Mouse (Mus musculus) hindbrain, postnatal 0 days (tissue): ENCODE data around the gene Rnase12. TPM values are rescaled to one million over a fixed set of nuclear protein-coding genes. Genes with fewer than 3 reads are reported as not detected.
A peak's percentile ranks its signal among the peaks of the same experiment; 100 is the strongest.
"Not testable (repeated sequence)": the region's sequence is repeated elsewhere in the genome, so short reads cannot be mapped to it uniquely, and the experiment has no call there.

ENCODE experiments used
- ATAC-seq: fragments of 200-750 bp; cut with Nextera tagmentation; 2 replicates; pipeline ENCODE4 v1.8.0; 2017; ENCODE audit warnings: mild to moderate bottlenecking, moderate TSS enrichment, moderate library complexity
- DNase-seq: peaks from one replicate; pipeline ENCODE4 v3.0.0-alpha.2; 2015; ENCODE audit warnings: low spot score
- H3K27ac ChIP-seq: fragments of 300-500 bp; sonication (generic); 2 replicates; pipeline ENCODE4 v1.5.1; 2014; ENCODE audit warnings: mild to moderate bottlenecking
- H3K27me3 ChIP-seq: fragments of 300-500 bp; sonication (generic); 2 replicates; pipeline ENCODE4 v1.6.1; 2014; ENCODE audit warnings: low read length, mixed read lengths; ENCODE audit not compliant: insufficient read depth
- H3K36me3 ChIP-seq: fragments of 300-500 bp; sonication (generic); 2 replicates; pipeline ENCODE4 v1.6.1; 2014; ENCODE audit warnings: low read length, mixed read lengths; ENCODE audit not compliant: insufficient read depth
- H3K4me1 ChIP-seq: fragments of 300-500 bp; sonication (generic); 2 replicates; pipeline ENCODE4 v1.6.1; 2014; ENCODE audit warnings: antibody characterized with exemption, low read length, mixed read lengths; ENCODE audit not compliant: insufficient read depth
- H3K4me2 ChIP-seq: fragments of 300-500 bp; sonication (generic); 2 replicates; pipeline ENCODE4 v1.6.1; 2014; ENCODE audit warnings: low read depth, mild to moderate bottlenecking, low read length, moderate library complexity, mixed read lengths
- H3K4me3 ChIP-seq: fragments of 300-500 bp; sonication (generic); 2 replicates; pipeline ENCODE4 v1.5.1; 2014; ENCODE audit warnings: low read length
- H3K9ac ChIP-seq: fragments of 300-500 bp; sonication (generic); replicated peaks from 2 replicates; pipeline ENCODE4 v1.6.1; 2014; ENCODE audit warnings: mild to moderate bottlenecking, low read length, moderate library complexity, mixed read lengths
- H3K9me3 ChIP-seq: fragments of 300-500 bp; sonication (generic); 2 replicates; pipeline ENCODE4 v1.6.1; 2016; ENCODE audit warnings: low read length, mixed read lengths
- CTCF ChIP-seq: IDR thresholded peaks from 2 replicates; pipeline ENCODE4 v1.5.1; 2016; ENCODE audit warnings: antibody characterized with exemption, control low read depth, low read depth
- WGBS: fragments of 180-500 bp; shearing (Covaris S2); extraction: QIAGEN DNeasy Blood & Tissue Kit; methylation state at CpG from one replicate; pipeline ENCODE4 v1.1.7; 2014; 5-methylcytosine and 5-hydroxymethylcytosine counted together
- polyA plus RNA-seq: library from polyadenylated mRNA; unstranded; fragments of >200 nt; fragmentation: Nextera tagmentation; extraction: Ambion mirVana; gene quantifications from 2 replicates; pipeline ENCODE4 v1.2.1, GENCODE M21; 2015
- total RNA-seq: library from RNA; depleted of rRNA; stranded (reverse); fragments of >200 nt; gene quantifications from 2 replicates; pipeline ENCODE4 v1.2.3, GENCODE M21; 2014; rRNA removed

Gene Rnase12
- total and polyA plus RNA-seq, 2 experiments from 2014 or later: 0.29 TPM; not detected in 1

DNA sequence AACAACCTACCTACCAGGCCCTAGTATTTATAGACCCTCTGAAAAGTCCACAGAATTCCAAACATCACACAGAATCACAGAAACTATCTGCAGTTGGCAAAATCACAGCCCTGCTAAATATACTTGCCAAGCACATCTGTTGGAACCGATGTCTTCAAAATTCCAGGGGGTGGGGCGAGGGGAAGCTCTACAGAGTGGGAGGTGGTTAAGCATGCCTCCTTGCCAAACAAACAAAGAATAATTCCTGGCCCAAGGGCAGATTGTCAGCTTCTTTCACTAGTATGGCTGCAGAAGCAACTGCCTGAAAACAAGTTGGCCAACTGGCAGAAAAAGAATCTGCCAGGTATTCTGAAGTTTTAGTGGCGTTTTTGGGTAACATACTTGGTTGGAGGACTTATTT lies 40.2 kb downstream of the Rnase12 start:
- Histone ChIP-seq H3K4me3 (no peak overlapping the region), H3K9ac (no peak overlapping the region), H3K36me3 (no peaks in the 10 kb centered on the region), H3K27ac (no peak overlapping the region), H3K4me2 (no peak overlapping the region), H3K9me3 (no peaks in the 10 kb centered on the region), H3K27me3 (no peaks in the 10 kb centered on the region), H3K4me1 (no peaks in the 10 kb centered on the region)
- no peak for TF ChIP-seq CTCF
- DNase-seq: no peak
- WGBS: 66% methylated on average over 3 of the region's 3 CpGs
- no peak for ATAC-seq

DNA sequence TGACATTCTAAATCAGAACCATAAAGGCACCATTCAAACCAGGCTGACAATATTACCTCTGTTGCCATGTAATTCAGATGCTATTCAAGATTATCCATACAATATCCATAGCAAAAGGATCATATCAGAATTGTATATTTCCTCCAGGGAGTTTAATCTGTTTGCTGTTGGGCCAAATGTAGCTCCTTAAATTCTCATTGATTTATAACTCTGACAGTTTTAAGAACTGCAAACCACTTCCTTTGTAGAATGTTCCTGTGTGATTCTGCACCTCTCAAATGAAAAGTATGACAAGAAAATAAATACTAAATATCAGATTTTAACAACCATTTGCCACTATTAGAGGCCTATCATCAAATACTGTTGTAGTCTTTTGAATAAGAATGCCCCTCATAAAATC lies 41.7 kb downstream of the Rnase12 start:
- Histone ChIP-seq H3K4me2 (no peak overlapping the region), H3K36me3 (no peaks in the 10 kb centered on the region), H3K9ac (no peak overlapping the region), H3K27ac (no peak overlapping the region), H3K27me3 (no peaks in the 10 kb centered on the region), H3K4me1 (no peaks in the 10 kb centered on the region), H3K9me3 (no peaks in the 10 kb centered on the region), H3K4me3 (no peak overlapping the region)
- DNase-seq: no peak
- no peak for ATAC-seq
- TF ChIP-seq CTCF: no peak

DNA sequence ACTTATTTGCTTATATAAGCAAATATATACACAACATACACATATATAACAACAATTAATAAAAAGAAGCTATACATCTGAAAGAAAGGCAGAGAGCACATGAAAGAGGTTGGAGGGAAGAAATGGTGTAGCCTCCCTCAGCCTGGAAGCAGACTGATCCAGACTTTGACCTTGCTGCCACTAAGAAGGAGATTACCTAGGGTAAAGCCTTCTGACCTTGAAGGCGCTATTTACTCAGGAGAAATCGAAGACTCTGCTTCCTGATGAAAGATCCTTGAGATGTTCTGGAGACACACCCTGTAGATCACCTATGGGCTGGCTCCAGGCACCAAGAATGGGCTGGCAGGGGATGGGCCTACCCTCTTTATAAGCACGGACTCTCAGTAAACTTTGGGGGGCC lies 42.7 kb downstream of the Rnase12 start:
- 87% methylated on average over 3 of the region's 3 CpGs for WGBS
- not testable (repeated sequence) for H3K4me1 ChIP-seq

DNA sequence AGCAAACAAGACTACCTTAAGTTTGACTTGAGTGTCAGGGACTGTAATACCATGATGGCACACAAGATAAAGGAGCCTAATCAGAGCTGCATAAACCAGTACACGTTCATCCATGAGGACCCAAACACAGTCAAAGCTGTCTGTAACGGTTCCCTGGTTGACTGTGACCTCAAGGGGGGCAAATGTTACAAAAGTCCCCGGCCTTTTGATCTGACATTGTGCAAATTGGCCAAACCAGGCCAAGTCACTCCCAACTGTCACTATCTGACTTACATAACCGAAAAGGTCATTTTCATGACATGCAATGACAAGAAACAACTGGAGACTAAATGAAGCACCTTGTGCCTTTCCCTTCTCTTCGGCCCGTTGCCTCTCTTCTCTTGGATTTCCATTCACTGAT lies 47.9 kb downstream of the Rnase12 start:
- DNase-seq: no peak
- 88% methylated on average over 6 of the region's 6 CpGs for WGBS

More for the DNA sequence above, 42.7 kb downstream of the Rnase12 start:
- not testable (repeated sequence) for H3K27me3 ChIP-seq, H3K27ac ChIP-seq, H3K4me3 ChIP-seq, H3K4me2 ChIP-seq, H3K9me3 ChIP-seq, DNase-seq, ATAC-seq, H3K36me3 ChIP-seq, H3K9ac ChIP-seq

DNA sequence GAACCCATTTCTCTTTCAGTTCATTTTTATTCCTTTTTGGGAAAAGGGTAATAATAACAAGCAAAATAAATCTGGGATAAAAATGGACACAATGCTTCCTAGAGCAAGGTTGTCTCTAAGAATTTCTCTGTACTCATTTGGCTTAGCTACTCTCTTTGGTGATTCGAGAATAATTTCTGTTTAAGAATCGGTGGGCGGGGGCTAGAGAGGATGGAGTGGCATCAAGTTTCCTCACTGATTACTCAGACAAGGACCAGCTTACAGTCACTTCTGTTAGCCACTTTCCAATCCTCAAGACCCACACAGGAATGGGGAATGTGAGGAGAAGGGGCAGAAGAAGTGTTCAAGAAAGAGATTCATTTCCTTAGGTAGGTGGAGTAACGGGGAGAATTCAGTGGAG lies 48.7 kb downstream of the Rnase12 start:
- no peak for TF ChIP-seq CTCF
- 81% methylated on average over 4 of the region's 4 CpGs for WGBS
- no peak for DNase-seq
- Histone ChIP-seq H3K4me2 (no peak overlapping the region), H3K4me3 (no peak overlapping the region), H3K9ac (no peak overlapping the region), H3K27ac (0 out of 2 replicates have a peak overlapping the region, but pooled peaks have one; percentile 45), H3K36me3 (no peaks in the 10 kb centered on the region), H3K27me3 (no peaks in the 10 kb centered on the region), H3K4me1 (no peaks in the 10 kb centered on the region), H3K9me3 (no peaks in the 10 kb centered on the region)
- ATAC-seq: no peak

More for the DNA sequence above, 47.9 kb downstream of the Rnase12 start:
- no peak for TF ChIP-seq CTCF
- Histone ChIP-seq H3K9ac (no peak overlapping the region), H3K4me1 (no peaks in the 10 kb centered on the region), H3K4me2 (no peak overlapping the region), H3K4me3 (no peak overlapping the region), H3K27ac (no peak overlapping the region), H3K36me3 (no peaks in the 10 kb centered on the region), H3K27me3 (no peaks in the 10 kb centered on the region), H3K9me3 (no peaks in the 10 kb centered on the region)
- no peak for ATAC-seq

DNA sequence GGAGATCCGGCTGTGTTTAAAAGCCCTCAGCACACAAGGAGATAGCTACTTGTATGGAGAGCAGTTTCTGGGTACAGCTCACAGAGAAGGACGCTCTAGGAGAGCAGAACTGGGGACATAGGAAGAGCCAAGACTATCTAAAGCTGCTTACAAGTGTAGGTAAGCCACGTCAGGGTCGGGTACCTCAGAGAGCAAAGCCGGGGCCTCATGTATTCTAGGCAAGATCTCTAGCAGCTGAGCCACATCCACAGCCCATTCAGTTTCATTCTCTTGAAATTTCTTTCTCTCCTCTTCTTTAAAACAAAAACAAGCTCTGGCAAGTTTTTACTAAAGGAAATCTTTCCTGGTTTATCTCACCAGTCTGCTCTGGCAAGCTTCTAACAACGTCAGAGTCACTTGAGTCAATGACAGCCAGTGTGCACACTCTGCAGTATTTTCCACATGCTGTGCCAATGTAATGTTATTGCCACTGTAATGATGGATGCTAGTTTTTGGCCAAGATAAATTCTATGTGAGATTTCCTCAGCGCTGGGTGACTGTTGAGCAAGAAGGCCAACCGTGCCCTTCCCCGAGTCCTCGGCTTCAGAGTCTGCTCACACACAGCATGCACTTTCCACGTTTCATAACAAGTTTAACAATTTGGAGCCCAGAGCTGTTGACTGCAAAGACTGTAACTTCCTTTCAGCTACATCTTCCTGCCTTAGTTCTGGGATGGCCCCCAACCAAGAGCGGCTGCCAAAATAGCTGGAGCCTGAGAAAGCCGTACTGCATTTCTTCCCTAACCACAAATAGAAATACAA lies 49.3 kb downstream of the Rnase12 start:
- Histone ChIP-seq H3K4me1 (no peaks in the 10 kb centered on the region), H3K27me3 (no peaks in the 10 kb centered on the region), H3K9ac (no peak overlapping the region), H3K36me3 (no peaks in the 10 kb centered on the region), H3K4me2 (no peak overlapping the region), H3K4me3 (no peak overlapping the region), H3K9me3 (no peaks in the 10 kb centered on the region), H3K27ac (peak overlapping the region; percentile 45)
- WGBS: 63% methylated on average over 13 of the region's 13 CpGs
- DNase-seq (peak; percentile 19), ATAC-seq (peak; percentile 56; the same call in 1 of the 2 replicates)
- TF ChIP-seq CTCF: no peak

DNA sequence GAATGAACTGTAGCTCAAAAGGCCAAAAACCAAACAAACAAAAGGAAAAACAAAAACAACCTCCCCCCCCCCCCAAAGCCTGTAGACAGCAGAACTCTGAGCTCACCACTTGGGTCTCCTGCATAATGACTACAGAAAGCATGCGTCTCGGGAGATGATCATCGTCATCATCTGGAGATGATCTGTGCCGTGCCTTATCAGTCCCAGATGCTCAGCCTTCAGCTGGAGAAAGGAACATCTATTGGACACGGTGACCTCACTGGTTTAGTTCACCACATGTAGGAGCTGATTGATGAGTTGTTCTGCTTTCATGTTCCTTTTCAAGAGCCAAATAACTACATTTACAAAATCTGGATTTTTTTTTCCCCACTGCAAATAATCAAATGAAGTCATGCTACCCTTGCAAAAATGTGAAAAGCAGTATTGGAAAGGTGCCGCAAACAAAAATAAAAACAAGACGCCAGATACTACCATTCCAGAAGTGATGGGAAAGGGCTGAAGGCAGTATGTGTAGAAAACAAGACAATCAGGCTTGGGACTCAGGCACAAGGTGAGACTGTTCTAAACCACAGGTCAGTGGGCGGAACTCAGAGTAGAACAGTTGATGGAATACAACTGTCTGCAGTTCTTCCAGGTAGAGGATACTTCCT lies 50.2 kb downstream of the Rnase12 start, which contains the start of gene Rnase10:
Gene Rnase10, plus strand, starts transcription at position 600 of the 650 bp plus-strand sequence.
- 90% methylated on average over 8 of the region's 8 CpGs for WGBS
- H3K4me2 ChIP-seq: no peak within 1 kb of the TSS
- no peak for ATAC-seq
- H3K4me3 ChIP-seq: no peak within 1 kb of the TSS
- H3K27me3 ChIP-seq: no peaks in the 10 kb centered on the region
- H3K36me3 ChIP-seq: no peaks in the 10 kb centered on the region
- no peaks in the 10 kb centered on the region for H3K9me3 ChIP-seq
- H3K9ac ChIP-seq: no peak within 1 kb of the TSS
- no peak for TF ChIP-seq CTCF
- no peaks in the 10 kb centered on the region for H3K4me1 ChIP-seq
- DNase-seq: no peak
- peak within 1 kb of the TSS; percentile 45 for H3K27ac ChIP-seq

Other genes starting within 250 kb of the Rnase12 start
- not detected in 2 replicates for gene Ccnb1ip1, start 249.9 kb downstream of the Rnase12 start, total RNA-seq
- gene Ccnb1ip1, start 249.9 kb downstream of the Rnase12 start, polyA plus RNA-seq: 0.09 and 0.15 TPM in 2 replicates
- gene Parp2, start 249.8 kb downstream of the Rnase12 start, total RNA-seq: 19.7 and 21.1 TPM in 2 replicates
- 36.2 and 36.6 TPM in 2 replicates for gene Parp2, start 249.8 kb downstream of the Rnase12 start, polyA plus RNA-seq
- gene Tep1, start 187.1 kb downstream of the Rnase12 start, total RNA-seq: 4.3 and 5.6 TPM in 2 replicates
- 3.4 and 3.5 TPM in 2 replicates for gene Tep1, start 187.1 kb downstream of the Rnase12 start, polyA plus RNA-seq
- gene Klhl33, start 160.2 kb downstream of the Rnase12 start, total RNA-seq: 2.4 and 3.7 TPM in 2 replicates
- gene Klhl33, start 160.2 kb downstream of the Rnase12 start, polyA plus RNA-seq: 2.9 and 4.0 TPM in 2 replicates
- gene Osgep, start 132.8 kb downstream of the Rnase12 start, total RNA-seq: 71.4 and 80.9 TPM in 2 replicates
- 72.4 and 82.7 TPM in 2 replicates for gene Osgep, start 132.8 kb downstream of the Rnase12 start, polyA plus RNA-seq
- gene Apex1, start 132.7 kb downstream of the Rnase12 start, total RNA-seq: 68.6 and 70.2 TPM in 2 replicates
- gene Apex1, start 132.7 kb downstream of the Rnase12 start, polyA plus RNA-seq: 145 and 156 TPM in 2 replicates
- 53.3 and 69.1 TPM in 2 replicates for gene Pip4p1, start 126.8 kb downstream of the Rnase12 start, total RNA-seq
- 102 and 103 TPM in 2 replicates for gene Pip4p1, start 126.8 kb downstream of the Rnase12 start, polyA plus RNA-seq
- gene Pnp, start 126.6 kb downstream of the Rnase12 start, total RNA-seq: 16.7 and 19.1 TPM in 2 replicates
- gene Pnp, start 126.6 kb downstream of the Rnase12 start, polyA plus RNA-seq: 17.5 and 18.2 TPM in 2 replicates
- gene Gm49342, start 113.1 kb downstream of the Rnase12 start, total RNA-seq: 0.47 and 16.3 TPM in 2 replicates
- not detected in 2 replicates for gene Gm49342, start 113.1 kb downstream of the Rnase12 start, polyA plus RNA-seq
- gene Pnp2, start 101.7 kb downstream of the Rnase12 start, total RNA-seq: 1.2 TPM in 1 of 2 replicates, not detected in the other
- 1.2 and 1.3 TPM in 2 replicates for gene Pnp2, start 101.7 kb downstream of the Rnase12 start, polyA plus RNA-seq
- 0.21 TPM in 1 of 2 replicates, not detected in the other for gene Rnase10, start 49.9 kb downstream of the Rnase12 start, total RNA-seq
- not detected in 2 replicates for gene Rnase10, start 49.9 kb downstream of the Rnase12 start, polyA plus RNA-seq
- gene Rnase9, start 15.8 kb downstream of the Rnase12 start, total RNA-seq: not detected in 2 replicates
- gene Rnase9, start 15.8 kb downstream of the Rnase12 start, polyA plus RNA-seq: not detected in 2 replicates
- gene Rnase11, start 7.5 kb downstream of the Rnase12 start, total RNA-seq: not detected in 2 replicates
- gene Rnase11, start 7.5 kb downstream of the Rnase12 start, polyA plus RNA-seq: not detected in 2 replicates
- not detected in 2 replicates for gene Olfr750, start 16.8 kb upstream of the Rnase12 start, total RNA-seq
- gene Olfr750, start 16.8 kb upstream of the Rnase12 start, polyA plus RNA-seq: 0.05 and 0.14 TPM in 2 replicates
- gene Rnase4, start 33.4 kb upstream of the Rnase12 start, total RNA-seq: 22.9 and 34.1 TPM in 2 replicates
- 17.6 and 19.0 TPM in 2 replicates for gene Rnase4, start 33.4 kb upstream of the Rnase12 start, polyA plus RNA-seq
- 0.18 and 1.9 TPM in 2 replicates for gene Ang, start 33.5 kb upstream of the Rnase12 start, total RNA-seq
- 2.9 and 3.9 TPM in 2 replicates for gene Ang, start 33.5 kb upstream of the Rnase12 start, polyA plus RNA-seq
- not detected in 2 replicates for gene Eddm3b, start 56.8 kb upstream of the Rnase12 start, total RNA-seq
- not detected in 2 replicates for gene Eddm3b, start 56.8 kb upstream of the Rnase12 start, polyA plus RNA-seq
- gene Rnase6, start 66.2 kb upstream of the Rnase12 start, total RNA-seq: 0.52 and 1.3 TPM in 2 replicates
- 1.0 TPM in 2 replicates for gene Rnase6, start 66.2 kb upstream of the Rnase12 start, polyA plus RNA-seq
- 0.16 and 0.18 TPM in 2 replicates for gene Rnase1, start 89.1 kb upstream of the Rnase12 start, total RNA-seq
- 1.6 and 2.4 TPM in 2 replicates for gene Rnase1, start 89.1 kb upstream of the Rnase12 start, polyA plus RNA-seq
- gene Rnase2b, start 104.6 kb upstream of the Rnase12 start, total RNA-seq: not detected in 2 replicates
- gene Rnase2b, start 104.6 kb upstream of the Rnase12 start, polyA plus RNA-seq: not detected in 2 replicates
- gene Ang2, start 141.5 kb upstream of the Rnase12 start, total RNA-seq: not detected in 2 replicates
- not detected in 2 replicates for gene Ang2, start 141.5 kb upstream of the Rnase12 start, polyA plus RNA-seq
- not detected in 2 replicates for gene Ear14, start 145.7 kb upstream of the Rnase12 start, total RNA-seq
- not detected in 2 replicates for gene Ear14, start 145.7 kb upstream of the Rnase12 start, polyA plus RNA-seq
- not detected in 2 replicates for gene Rnase2a, start 198.5 kb upstream of the Rnase12 start, total RNA-seq
- gene Rnase2a, start 198.5 kb upstream of the Rnase12 start, polyA plus RNA-seq: not detected in 2 replicates